Mouse (Mus musculus) 3T3-L1 (cell line): ENCODE measurements at regions not wholly inside any gene's neighbourhood (a gene's known extent, or its start where the extent isn't known, plus 50 kb on each side); places are given as distances from the start of the nearest gene placed in this dataset.
A peak's percentile ranks its signal among the peaks of the same experiment; 100 is the strongest.

Source experiments
- DNase-seq: peaks from one replicate; pipeline ENCODE4 v3.0.0-alpha.2; 2015; ENCODE audit warnings: low read depth, low spot score

DNA sequence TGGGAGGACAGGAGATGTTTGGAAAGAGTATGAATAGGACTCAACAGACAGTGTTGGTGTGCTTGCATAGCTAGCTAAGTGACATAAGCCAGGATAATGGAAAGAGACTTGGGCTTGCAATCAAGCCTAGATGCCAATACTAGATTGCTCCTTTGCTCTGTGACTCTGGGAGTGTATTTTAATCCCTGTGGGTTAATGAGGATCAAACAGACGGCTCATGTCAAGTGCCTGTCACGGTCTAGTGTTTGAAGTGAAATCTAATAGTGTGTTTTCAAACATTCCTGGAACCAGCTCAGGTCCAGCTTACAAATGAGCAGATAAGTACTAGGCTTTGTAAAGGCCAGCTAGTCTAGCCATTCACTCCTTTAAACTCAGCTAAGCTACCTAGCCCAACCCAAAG lies 64.1 kb upstream of the Ranbp3l start:
- DNase-seq, result no peak

DNA sequence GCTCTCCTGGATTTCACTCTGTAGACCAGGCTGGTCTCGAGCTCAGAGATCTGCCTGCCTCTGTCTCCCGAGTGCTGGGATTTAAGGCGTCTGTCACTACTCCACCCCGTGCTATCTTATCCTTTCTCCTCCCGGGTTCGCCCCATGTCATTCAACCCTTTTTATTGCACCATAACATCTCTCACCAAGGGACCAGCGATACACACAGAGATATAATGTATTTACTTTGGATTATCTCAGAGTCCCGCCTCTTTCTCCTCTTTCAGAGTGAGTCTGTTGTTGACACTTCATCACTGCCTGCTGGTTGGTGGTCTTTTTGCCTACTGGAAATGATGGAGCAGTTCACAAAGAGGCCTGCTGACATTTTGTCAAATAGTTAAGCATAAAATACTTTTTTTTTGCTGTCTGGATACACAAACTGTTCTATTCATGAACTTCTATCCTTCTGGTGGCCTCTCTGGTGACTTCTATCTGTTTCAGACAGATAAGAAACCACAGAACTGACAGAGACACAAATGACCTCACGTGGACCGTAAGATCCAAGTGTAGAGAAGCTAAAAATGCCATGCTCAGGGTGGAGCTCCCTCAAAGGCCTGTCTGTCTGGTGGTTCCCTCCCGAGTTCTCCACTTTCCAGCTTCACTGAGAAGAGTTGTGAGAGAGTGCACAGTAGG lies 70.1 kb upstream of the Ranbp3l start:
- DNase-seq, result no peak

DNA sequence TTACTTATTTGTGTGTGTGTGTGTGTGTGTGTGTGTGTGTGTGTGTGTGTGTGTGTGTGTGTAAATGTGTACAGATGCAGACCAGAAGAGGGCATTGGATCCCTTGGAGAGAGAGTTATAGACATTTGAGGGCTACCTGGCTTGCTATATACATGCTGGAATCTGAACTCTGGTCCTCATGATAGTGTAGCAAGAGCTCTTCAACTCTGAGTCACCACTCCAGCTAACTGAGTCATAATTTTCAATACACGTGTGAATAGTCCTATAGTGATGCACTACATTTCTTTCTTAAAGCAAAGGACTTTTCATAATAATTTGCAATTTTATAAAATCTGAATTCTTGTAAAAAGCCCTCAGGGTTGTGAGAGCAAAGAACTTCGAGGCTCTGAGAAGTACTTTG lies 70.9 kb upstream of the Ranbp3l start:
- DNase-seq, result peak; percentile 83

DNA sequence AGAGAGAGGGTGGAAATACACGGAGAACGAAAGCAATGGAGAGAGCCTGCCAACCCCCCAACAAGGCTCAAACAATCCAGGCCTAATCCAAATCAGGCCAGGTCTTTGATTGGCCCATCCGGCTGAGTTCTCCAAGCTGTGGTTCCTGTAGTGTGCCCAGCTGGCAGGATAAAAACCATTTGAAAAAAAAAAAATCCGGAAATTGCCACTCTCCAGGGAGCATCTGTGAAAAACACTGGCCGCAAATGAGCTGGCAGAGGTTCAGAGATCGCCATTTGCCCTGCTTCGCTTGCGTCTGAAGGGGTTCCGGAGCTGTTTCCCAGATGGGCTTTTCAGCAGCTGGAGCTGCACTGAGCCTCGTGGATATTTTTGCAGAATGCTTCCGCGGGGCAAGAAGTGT lies 71.4 kb upstream of the Ranbp3l start:
- DNase-seq, result peak; percentile 72

DNA sequence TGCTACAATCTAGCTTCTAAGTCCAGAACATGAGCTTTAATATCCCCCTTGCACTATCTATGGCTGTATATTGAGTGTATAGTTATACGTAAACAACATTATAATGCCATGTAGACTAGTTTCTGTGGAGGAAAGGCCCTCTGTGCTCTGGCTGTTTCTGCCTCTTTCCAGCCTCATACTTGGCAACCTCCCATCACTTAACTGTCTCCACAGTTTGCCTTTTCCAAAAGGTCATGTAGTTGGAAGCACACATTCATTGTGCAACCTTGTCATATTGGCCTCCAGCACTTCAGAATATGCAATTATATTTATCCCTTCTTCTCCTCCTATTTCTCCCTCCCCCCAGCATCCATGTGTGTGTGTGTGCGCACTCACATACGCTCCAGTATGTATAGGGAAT lies 82.2 kb upstream of the Ranbp3l start:
- peak; percentile 68 for DNase-seq

DNA sequence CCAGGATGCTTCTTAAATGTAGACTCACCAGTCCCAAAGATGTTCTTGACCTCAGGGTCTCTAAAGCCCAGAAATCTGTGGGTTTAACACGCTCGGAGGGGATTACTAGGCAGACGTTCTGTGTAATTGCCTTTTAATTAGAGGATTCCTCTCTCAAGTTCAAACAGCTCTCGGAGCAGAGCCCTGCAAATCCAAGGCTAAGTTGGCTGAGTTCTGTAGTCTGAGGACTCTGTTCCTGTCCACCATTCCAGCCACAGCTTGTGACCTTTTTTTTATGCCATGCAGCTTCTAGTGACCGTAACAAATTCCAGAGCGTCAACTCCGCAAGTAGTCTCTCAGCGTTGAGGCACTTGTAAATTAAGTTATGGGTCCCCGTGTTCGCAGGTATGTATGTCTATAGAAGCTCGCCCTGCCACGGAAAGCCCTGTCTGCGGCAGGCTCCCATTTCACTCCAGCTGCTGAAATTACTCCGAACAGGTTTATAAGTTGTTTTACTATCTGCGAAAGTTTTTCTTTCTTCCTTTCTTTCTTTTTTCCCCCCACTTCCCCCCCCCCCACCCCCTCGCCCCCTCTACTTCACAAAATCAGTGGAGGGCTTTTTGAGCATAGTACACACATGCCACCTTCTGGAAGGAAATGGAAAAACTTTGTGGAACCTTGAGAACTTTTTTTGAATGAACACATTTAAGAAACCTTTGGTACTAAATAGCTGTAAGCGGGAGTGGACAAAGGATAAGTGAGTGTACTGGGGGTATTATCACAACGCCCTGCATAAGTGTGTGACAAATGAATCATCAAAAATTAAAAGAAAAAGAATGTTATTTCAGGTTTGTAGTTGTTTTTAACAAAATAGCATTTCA lies 82.9 kb upstream of the Ranbp3l start:
- DNase-seq, result peak; percentile 67

DNA sequence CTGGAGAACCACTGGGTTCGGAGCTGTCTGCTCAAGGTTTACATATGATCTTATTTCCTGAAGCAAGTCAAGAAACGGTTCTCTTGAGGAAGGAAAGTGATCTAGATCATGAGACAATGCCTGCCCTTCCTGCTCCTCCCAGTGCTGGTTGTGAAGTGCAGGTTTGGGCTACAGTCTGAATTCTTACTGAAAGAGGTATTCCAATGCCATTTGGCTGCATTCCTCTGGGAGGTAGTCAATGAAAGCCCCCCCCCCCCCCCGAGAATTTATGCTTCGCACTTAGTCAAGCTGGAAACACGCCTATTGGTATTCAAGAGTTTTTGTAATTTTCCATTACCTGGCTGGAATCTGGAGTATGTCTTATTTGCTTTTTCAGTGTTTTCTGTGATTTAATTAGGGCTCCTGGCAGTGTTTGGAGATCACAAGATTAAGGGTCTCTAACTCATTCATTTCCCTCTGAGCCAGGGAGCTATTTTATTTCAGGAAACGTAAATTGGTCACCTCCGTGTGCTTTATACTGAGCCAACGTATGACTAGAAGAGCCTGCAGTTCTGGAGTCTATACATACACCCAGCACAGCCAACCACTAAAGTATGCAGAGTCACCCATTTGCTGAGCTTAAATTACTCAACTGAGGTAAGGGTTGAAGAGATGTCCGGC lies 84.7 kb upstream of the Ranbp3l start:
- DNase-seq, result peak; percentile 63

DNA sequence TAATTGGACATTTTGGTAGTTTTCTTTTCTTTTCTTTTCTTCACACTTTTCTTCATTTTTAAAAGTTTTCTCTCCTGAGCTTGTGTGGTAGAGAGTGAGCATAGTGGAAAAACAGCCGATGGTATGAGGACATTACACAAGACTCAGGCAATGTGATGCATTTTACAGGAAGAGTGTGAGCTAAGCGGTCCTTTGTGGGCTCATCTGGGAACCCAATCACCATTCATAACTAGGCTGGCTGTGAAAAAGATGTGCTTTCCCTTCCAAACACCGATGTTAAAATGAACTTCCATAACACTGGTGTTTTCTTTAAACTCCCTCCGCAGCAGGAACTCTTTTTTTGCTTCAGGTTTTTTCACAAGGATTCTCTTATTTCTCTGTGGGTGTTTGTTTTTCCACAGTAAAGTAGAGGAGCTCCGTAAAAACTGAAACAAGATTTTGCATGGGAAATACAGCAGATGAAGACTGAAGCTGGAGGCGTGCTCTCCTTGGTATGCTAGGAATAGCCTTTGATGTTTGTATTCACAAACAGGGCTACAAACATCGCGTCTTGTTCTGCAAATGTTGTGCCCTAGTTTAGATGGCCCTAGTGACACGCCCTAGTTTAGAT lies 92.8 kb upstream of the Ranbp3l start:
- no peak for DNase-seq

DNA sequence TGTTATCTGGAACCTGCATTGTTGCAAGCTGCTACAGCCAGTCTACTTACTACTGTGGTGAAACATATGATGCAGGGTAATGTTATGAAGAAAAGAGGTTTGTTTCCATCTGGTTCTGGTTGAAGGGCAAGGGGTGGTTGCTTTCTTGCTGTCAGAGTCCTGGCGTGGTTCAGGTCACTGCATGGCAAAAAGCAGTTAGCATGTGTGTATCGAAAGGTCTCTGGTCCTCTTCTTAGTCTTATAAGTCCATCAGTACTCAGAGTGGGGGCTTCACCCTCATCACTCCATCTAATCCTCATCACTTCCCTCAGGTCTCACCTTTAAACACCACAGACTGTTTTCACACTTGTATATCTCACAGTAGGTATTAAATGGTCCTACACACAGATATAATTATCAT lies 99.7 kb upstream of the Ranbp3l start:
- no peak for DNase-seq

DNA sequence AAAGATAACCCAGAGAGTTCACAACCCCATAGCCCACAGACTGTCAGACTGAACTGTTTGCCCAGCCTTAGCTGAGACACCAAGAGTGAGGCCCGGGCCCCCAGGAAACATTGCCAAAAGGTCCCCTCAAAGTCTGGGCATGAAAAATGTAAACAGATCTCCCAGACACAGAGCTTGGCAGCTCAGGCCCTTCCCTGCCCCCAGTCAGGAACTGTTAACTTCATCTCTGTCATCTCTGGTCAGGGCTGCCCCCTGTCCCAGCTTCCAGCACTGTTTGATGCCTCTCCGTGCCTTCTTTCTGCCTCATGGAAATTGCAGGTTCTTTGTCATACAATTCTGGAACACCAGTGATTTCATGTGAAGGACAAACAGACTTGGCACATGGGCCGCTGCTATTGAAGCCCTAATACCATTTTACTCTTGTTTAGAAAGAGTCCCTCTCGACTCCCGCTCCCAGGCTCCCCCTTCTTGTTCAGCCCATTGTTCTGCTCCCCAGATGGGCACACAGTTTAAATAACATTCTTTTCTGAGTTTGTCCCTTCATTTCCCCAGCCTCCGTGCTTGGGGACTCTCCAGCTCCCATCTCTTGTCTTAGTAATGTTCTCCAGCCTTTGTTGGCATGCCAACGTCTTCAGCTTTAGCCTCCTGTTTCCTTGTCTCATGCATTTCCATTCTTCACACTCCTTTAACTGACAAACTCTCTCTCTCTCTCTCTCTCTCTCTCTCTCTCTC lies 100.4 kb upstream of the Ranbp3l start:
- no peak for DNase-seq

DNA sequence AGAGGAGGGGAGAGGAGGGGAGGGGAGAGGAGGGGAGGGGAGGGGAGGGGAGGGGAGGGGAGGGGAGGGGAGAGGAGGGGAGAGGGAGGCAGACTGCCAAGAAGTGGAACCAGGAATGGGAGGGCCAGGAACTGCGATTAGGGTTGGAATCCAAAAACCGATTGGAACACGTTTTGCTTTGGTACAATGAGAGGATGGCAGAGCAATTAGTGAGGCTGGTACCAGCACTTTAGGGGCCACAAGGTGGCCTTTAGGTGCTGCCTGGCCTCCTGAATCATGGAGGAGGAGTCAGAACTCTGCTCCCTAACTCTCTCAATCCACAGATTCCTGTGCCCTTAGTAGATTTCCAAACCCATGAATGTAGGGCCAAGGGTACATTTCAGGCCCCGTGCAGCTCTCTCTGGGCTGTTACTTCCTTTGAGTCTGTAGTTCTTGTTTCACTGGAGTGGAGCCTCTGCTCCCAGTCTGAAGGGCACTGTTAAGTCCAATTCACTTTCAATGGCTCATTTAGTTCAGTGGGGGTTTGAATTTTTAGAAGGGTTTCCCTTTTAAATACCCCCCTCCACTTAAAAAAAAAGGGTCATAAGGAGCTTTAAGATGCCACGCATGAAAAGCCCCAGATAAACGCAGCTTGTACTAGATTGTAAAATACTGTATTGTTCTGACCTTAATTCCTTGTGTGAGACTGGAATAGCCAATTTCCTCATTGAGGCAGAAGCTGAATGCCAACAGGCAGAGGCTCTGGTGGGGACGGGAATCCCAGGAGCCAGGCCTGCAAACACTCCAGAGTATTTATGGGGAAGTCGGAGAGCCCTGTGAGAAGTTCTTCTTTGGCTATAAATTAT lies 102.4 kb upstream of the Ranbp3l start:
- no peak for DNase-seq

DNA sequence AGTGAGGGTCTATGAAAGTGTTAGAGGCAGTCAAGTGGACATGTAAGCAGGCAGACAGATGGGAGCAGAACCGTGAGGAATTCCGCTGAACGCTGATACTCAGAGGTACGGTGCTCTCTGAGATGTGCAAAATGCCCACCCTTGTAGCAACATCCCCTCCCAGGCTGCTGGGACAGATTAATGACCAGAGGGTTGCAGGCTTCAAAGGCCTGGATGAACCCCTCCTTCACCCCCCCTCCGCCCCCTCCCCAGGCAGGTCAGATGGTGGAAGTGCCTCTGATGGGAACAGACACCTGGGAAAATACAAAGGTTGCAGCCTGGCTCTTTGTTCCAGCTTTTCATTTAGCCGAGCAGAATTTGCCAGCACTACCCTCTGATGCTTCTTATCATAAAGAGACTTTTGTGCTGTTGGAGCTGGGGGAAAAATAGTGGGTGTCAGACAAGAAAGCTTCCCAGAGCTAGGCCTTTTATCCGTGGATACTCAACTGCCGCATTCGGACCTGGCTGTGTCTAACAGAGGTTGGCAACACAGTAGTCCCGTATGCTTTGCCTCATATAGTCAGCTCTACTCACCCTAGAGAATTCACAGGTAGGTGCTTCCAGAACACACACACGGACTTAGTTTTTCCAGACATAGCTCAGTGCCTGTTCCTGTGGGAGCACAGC lies 111.2 kb upstream of the Ranbp3l start:
- no peak for DNase-seq

DNA sequence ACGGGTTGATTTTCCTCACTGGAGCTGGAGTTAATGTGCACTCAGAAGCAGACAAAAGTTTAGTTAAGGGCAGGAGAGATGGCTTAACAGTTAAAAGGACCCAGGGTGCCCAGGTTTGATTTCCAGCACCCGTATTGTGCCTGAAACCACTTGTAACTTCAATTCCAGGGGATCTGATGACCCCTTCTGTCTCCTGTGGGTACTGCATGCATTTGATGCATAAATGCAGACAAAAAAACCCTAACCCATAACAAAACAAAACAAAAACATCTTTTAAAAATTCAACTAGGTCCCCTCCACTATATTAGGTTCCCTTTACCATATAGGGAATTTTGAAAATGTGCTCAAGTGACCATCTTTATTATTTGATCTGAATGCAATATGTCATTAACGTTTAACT lies 112.2 kb upstream of the Ranbp3l start:
- no peak for DNase-seq

DNA sequence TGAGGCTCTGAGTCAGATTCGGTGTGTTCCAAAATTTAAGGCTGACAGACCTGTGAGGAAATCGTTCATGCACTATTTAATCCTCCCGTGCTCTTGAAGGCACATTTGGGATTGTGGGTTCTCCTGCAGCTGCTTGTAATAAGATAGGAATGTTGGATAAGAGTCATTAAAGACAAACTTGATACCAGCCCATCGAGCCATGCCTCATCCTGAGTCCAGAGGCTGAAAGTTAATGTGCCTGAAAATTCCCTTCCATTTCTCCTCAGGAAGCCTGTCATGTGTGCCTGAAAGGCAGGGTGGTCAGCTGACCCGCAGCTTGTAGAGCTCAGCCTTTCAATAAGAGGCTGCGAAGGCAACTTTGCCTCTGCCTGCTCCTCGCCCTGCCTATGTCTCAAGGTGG lies 113.4 kb upstream of the Ranbp3l start:
- peak; percentile 91 for DNase-seq

DNA sequence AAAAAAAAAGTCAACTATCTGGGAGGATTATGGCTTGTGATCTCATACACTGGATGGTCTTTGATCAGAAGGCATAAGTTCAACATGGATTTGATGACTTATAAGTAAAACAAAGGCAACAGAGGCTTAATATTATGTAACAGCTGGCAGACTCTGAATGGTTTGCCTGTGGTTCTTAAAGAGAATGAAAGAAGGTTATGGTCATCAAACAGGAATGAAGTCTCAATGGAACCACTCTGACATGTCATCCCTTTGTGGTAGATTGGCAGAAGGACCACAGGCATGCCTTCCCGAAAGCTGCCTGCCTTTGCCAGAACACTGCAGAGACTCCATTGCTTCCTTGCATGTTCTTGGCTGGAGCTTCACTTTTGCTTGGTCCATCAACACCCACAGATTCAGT lies 116.8 kb upstream of the Ranbp3l start:
- peak; percentile 76 for DNase-seq

DNA sequence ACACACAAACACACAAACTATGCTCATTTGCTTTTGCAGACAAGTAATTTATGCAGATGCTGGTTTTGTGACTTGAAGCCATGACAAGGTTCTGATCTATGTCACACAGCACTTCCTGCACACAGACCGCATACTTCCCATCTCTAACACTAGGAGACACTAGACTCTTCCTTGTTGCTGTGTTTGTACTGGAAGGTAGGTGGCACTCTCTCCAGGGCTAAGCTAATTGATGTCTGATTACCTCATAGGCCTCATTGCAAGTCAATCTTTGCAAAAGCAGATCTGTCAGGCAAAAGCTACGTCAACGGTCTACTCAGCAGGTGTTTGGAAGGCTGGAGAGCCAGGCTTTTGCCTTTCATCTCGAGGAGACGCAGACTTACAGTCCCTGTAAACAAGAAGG lies 118.3 kb upstream of the Ranbp3l start:
- peak; percentile 27 for DNase-seq

DNA sequence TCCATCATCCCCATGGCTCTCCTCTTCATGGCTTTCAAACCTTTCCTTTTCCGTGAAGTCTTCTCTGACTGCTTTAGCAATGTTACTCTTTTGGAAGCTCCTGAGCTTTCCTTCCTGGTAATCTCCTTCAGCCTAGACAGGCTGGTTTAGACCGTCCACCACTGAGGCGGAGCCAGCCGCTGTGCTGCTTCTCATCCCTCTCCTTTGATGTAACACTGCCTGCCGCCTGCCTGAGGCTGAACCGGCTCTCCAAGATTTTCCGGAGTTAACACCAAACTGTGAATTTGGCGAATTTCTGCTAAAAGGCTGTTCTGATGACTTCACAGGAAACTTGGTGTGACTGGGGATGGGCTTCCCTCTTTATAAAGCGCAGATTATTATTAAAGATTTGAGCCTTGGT lies 125.6 kb upstream of the Ranbp3l start:
- no peak for DNase-seq

DNA sequence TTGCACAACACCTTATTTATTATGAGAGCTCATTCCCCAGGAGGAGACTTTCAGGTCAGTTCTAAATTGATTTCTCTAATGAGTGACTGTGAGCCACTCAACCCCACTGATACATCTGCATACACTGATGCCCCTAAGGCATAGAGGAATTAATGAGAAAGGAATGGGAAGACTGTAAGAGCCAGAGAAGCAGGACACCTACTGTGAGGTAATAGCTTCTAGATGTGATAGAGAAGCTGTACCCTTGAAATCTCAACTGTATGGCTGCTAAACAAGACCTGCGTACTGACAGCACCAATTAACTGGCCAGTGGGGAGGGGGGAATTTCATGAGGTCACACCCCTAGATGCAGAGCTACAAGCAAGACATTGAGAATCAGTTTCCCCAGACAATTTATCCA lies 128.3 kb upstream of the Ranbp3l start:
- no peak for DNase-seq

DNA sequence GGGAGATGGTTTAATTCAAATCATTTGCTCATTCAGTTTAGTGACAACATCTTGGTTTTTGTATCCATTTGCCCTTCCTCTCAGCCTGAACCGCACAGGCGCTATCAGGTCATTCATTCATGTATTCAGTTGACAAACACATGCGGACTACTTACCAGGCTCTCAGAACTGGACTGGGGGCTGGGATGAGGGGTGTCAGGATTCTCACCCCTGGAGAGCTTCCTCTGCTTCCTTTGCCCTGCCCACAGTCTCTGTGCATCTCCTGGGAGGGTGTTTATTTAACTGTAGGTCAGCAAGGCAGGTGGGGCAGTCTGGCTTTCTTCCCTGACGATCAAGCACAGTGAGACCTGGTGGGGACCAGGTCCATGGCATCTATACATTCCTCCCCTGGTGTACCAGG lies 123.6 kb upstream of the Slc1a3 start:
- no peak for DNase-seq

DNA sequence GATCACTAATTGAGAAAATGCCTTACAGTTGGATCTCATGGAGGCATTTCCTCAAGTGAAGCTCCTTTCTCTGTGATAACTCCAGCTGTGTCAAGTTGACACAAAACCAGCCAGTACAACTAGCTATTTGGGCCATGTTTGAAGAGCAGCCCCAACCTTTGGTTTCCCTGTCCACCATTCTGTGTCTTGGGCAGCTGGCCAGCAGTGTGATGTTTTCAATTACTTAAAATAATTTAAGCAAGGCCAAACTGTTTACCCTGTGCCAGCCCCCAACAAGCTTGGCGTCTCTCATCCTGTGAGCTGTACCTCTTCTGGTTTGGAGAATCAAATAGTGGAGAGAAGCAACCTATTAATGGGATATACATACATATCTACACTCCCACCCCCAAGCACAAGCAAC lies 122.4 kb upstream of the Slc1a3 start:
- DNase-seq, result no peak
